Mouse (Mus musculus) forebrain, embryonic 12.5 days (tissue): ENCODE results near the gene Gm10717. TPM values are rescaled to one million over a fixed set of nuclear protein-coding genes. Genes with fewer than 3 reads are reported as not detected.
"Not testable (repeated sequence)": the region's sequence is repeated elsewhere in the genome, so short reads cannot be mapped to it uniquely, and the experiment has no call there.

Experiments used
- ATAC-seq: fragments of 200-750 bp; cut with Nextera tagmentation; 2 replicates; pipeline ENCODE4 v1.8.0; 2017; ENCODE audit warnings: moderate TSS enrichment; ENCODE audit not compliant: low FRiP score
- H3K27ac ChIP-seq: fragments of 300-500 bp; sonication (generic); 2 replicates; pipeline ENCODE4 v1.5.1; 2016; ENCODE audit warnings: mild to moderate bottlenecking
- H3K27me3 ChIP-seq: fragments of 300-500 bp; sonication (generic); 2 replicates; pipeline ENCODE4 v1.6.1; 2016; ENCODE audit warnings: mild to moderate bottlenecking
- H3K36me3 ChIP-seq: fragments of 300-500 bp; sonication (generic); replicated peaks from 2 replicates; pipeline ENCODE4 v1.6.1; 2016; ENCODE audit warnings: mild to moderate bottlenecking
- H3K4me1 ChIP-seq: fragments of 300-500 bp; sonication (generic); 2 replicates; pipeline ENCODE4 v1.6.1; 2016
- H3K4me2 ChIP-seq: fragments of 300-500 bp; sonication (generic); 2 replicates; pipeline ENCODE4 v1.6.1; 2016; ENCODE audit warnings: mild to moderate bottlenecking, moderate library complexity
- H3K4me3 ChIP-seq: fragments of 300-500 bp; sonication (generic); replicated peaks from 2 replicates; pipeline ENCODE4 v1.5.1; 2016; ENCODE audit warnings: mild to moderate bottlenecking
- H3K9ac ChIP-seq: fragments of 300-500 bp; sonication (generic); 2 replicates; pipeline ENCODE4 v1.6.1; 2016; ENCODE audit warnings: mild to moderate bottlenecking
- H3K9me3 ChIP-seq: fragments of 300-500 bp; sonication (generic); 2 replicates; pipeline ENCODE4 v1.6.1; 2016
- WGBS: fragments of 180-500 bp; shearing (Covaris S2); methylation state at CpG from one replicate; pipeline ENCODE4 v1.1.7; 2016; 5-methylcytosine and 5-hydroxymethylcytosine counted together
- polyA plus RNA-seq: library from polyadenylated mRNA; unstranded; fragments of >200 nt; fragmentation: Nextera tagmentation; extraction: Ambion mirVana; gene quantifications from 2 replicates; pipeline ENCODE4 v1.2.1, GENCODE M21; 2016

The Gm10717 gene
- polyA plus RNA-seq, result 0.63 and 0.84 TPM in 2 replicates

DNA sequence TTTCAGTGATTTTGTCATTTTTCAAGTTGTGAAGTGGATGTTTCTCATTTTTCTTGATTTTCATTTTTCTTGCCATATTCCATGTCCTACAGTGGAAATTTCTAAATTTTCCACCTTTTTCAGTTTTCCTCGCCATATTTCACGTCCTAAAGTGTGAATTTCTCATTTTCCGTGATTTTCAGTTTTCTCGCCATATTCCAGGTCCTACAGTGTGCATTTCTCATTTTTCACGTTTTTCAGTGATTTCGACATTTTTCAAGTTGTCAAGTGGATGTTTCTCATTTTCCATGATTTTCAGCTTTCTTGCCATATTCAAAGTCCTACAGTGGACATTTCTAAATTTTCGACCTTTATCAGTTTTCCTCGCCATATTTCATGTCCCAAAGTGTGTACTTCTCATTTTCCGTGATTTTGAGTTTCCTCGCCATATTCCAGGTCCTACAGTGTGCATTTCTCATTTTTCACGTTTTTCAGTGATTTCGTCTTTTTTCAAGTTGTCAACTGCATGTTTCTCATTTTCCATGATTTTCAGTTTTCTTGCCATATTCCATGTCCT, at the start of gene Gm10717:
Gene Gm10717, plus strand, starts transcription at position 506 of the 556 bp plus-strand sequence.
- H3K36me3 ChIP-seq, H3K27ac ChIP-seq, H3K4me3 ChIP-seq, H3K4me2 ChIP-seq, H3K27me3 ChIP-seq, ATAC-seq, H3K9ac ChIP-seq, H3K9me3 ChIP-seq, H3K4me1 ChIP-seq: not testable (repeated sequence)
- 73% methylated on average over 12 of the region's 12 CpGs for WGBS

GRCm38 (mm10) chr9:3000445-3000972, 24.7 kb upstream of the Gm10717 start, which contains the start of gene Gm10722:
Gm10722 (plus strand) TSS chr9:3000922.
- not testable (repeated sequence) for H3K4me1 ChIP-seq, ATAC-seq, H3K36me3 ChIP-seq, H3K9me3 ChIP-seq, H3K9ac ChIP-seq, H3K27me3 ChIP-seq, H3K27ac ChIP-seq, H3K4me3 ChIP-seq, H3K4me2 ChIP-seq
- 74% methylated on average over 12 of the region's 12 CpGs for WGBS

GRCm38 (mm10) chr9:3001006-3001405, 24.2 kb upstream of the Gm10717 start:
- WGBS, result 65% methylated on average over 8 of the region's 8 CpGs
- H3K27ac ChIP-seq, H3K36me3 ChIP-seq, H3K4me2 ChIP-seq, H3K4me3 ChIP-seq, H3K9ac ChIP-seq, H3K9me3 ChIP-seq, ATAC-seq, H3K4me1 ChIP-seq, H3K27me3 ChIP-seq: not testable (repeated sequence)

- not testable (repeated sequence) for H3K4me2 ChIP-seq
- WGBS, result 69% methylated on average over 9 of the region's 11 CpGs
Measured at GRCm38 (mm10) chr9:3001948-3002659, 23.1 kb upstream of the Gm10717 start.

GRCm38 (mm10) chr9:3002794-3003396, 22.3 kb upstream of the Gm10717 start, which contains the start of gene Gm11168:
Gm11168 (plus strand) TSS chr9:3003346.
- not testable (repeated sequence) for H3K27ac ChIP-seq, H3K4me3 ChIP-seq, H3K9ac ChIP-seq, H3K4me1 ChIP-seq, H3K27me3 ChIP-seq, ATAC-seq, H3K4me2 ChIP-seq, H3K9me3 ChIP-seq, H3K36me3 ChIP-seq
- 77% methylated on average over 6 of the region's 14 CpGs for WGBS

More at GRCm38 (mm10) chr9:3001948-3002659, 23.1 kb upstream of the Gm10717 start:
- ATAC-seq, result peak; percentile 90
- H3K4me1 ChIP-seq, H3K27me3 ChIP-seq, H3K4me3 ChIP-seq, H3K9me3 ChIP-seq, H3K36me3 ChIP-seq, H3K27ac ChIP-seq, H3K9ac ChIP-seq: not testable (repeated sequence)

DNA sequence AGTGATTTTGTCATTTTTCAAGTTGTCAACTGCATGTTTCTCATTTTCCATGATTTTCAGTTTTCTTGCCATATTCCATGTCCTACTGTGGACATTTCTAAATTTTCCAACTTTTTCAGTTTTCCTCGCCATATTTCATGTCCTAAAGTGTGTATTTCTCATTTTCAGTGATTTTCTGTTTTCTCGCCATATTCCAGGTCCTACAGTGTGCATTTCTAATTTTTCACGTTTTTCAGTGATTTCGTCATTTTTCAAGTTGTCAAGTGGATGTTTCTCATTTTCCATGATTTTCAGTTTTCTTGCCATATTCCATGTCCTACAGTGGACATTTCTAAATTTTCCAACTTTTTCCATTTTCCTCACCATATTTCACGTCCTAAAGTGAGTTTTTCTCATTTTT, 19.0 kb upstream of the Gm10717 start:
- 83% methylated on average over 1 of the region's 5 CpGs for WGBS
- ATAC-seq, H3K4me3 ChIP-seq, H3K27ac ChIP-seq, H3K36me3 ChIP-seq, H3K27me3 ChIP-seq, H3K4me2 ChIP-seq, H3K9me3 ChIP-seq, H3K4me1 ChIP-seq, H3K9ac ChIP-seq: not testable (repeated sequence)

- H3K4me2 ChIP-seq, H3K36me3 ChIP-seq, H3K9ac ChIP-seq, H3K27me3 ChIP-seq, H3K27ac ChIP-seq, H3K4me3 ChIP-seq, H3K9me3 ChIP-seq, H3K4me1 ChIP-seq: not testable (repeated sequence)
- ATAC-seq, result peak; percentile 71
- 73% methylated on average over 8 of the region's 8 CpGs for WGBS
Measured at GRCm38 (mm10) chr9:3006636-3007035, 18.6 kb upstream of the Gm10717 start.

- H3K4me1 ChIP-seq, H3K36me3 ChIP-seq, ATAC-seq, H3K27ac ChIP-seq, H3K9ac ChIP-seq, H3K4me3 ChIP-seq, H3K27me3 ChIP-seq, H3K9me3 ChIP-seq, H3K4me2 ChIP-seq: not testable (repeated sequence)
- 77% methylated on average over 8 of the region's 9 CpGs for WGBS
Measured at GRCm38 (mm10) chr9:3007272-3007671, 17.9 kb upstream of the Gm10717 start.

DNA sequence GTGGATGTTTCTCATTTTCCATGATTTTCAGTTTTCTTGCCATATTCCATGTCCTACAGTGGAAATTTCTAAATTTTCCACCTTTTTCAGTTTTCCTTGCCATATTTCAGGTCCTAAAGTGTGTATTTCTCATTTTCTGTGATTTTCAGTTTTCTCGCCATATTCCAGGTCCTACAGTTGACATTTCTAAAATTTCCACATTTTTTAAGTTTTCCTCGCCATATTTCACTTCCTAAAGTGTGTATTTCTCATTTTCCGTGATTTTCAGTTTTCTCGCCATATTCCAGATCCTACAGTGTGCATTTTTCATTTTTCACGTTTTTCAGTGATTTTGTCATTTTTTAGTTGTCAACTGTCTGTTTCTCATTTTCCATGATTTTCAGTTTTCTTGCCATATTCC, 15.9 kb upstream of the Gm10717 start:
- H3K4me3 ChIP-seq, H3K4me2 ChIP-seq, H3K9me3 ChIP-seq, H3K27me3 ChIP-seq, H3K27ac ChIP-seq, H3K4me1 ChIP-seq, H3K9ac ChIP-seq, H3K36me3 ChIP-seq: not testable (repeated sequence)
- no CpG with 5 or more reads among the region's 5 CpGs for WGBS
- peak; percentile 45; the same call in 1 of the 2 replicates for ATAC-seq

- not testable (repeated sequence) for H3K9me3 ChIP-seq, H3K4me1 ChIP-seq, H3K4me2 ChIP-seq, H3K9ac ChIP-seq, H3K36me3 ChIP-seq, H3K27me3 ChIP-seq, ATAC-seq, H3K4me3 ChIP-seq, H3K27ac ChIP-seq
- WGBS, result 89% methylated on average over 3 of the region's 7 CpGs
Measured at GRCm38 (mm10) chr9:3012054-3012621, 13.1 kb upstream of the Gm10717 start.

- not testable (repeated sequence) for H3K4me1 ChIP-seq, H3K4me2 ChIP-seq, H3K9ac ChIP-seq, H3K4me3 ChIP-seq, H3K36me3 ChIP-seq, H3K9me3 ChIP-seq, H3K27me3 ChIP-seq, H3K27ac ChIP-seq
- no CpG with 5 or more reads among the region's 11 CpGs for WGBS
- ATAC-seq, result peak; percentile 59
Measured at GRCm38 (mm10) chr9:3012733-3013279, 12.4 kb upstream of the Gm10717 start, which contains the start of gene Gm10721. Gm10721 (plus strand) TSS chr9:3013140.

DNA sequence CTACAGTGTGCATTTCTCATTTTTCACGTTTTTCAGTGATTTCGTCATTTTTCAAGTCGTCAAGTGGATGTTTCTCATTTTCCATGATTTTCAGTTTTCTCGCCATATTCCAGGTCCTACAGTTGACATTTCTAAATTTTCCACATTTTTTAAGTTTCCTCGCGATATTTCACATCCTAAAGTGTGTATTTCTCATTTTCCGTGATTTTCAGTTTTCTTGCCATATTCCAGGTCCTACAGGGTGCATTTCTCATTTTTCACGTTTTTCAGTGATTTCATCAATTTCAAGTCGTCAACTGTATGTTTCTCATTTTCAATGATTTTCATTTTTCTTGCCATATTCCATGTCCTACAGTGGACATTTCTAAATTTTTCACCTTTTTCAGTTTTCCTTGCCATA, 9.9 kb upstream of the Gm10717 start, which contains the start of gene Gm10720:
Gene Gm10720, plus strand, starts transcription at position 301 of the 400 bp plus-strand sequence.
- WGBS, result 71% methylated on average over 5 of the region's 9 CpGs
- H3K36me3 ChIP-seq, H3K9me3 ChIP-seq, H3K27me3 ChIP-seq, H3K27ac ChIP-seq, H3K9ac ChIP-seq, H3K4me3 ChIP-seq, H3K4me2 ChIP-seq, ATAC-seq, H3K4me1 ChIP-seq: not testable (repeated sequence)
